Mouse (Mus musculus): ENCODE results near the gene Spindoc.

Gene Spindoc

GRCm38 (mm10) chr19:7335656-7336055 lies 47.1 kb downstream of the Spindoc start:
- no peak for DNase-seq (ENCODE audit: low spot score)

- no peak for DNase-seq (ENCODE audit: low spot score)
Observed at GRCm38 (mm10) chr19:7334049-7334448, 48.7 kb downstream of the Spindoc start.

- no peak for DNase-seq (ENCODE audit: low spot score)
Observed at GRCm38 (mm10) chr19:7321391-7321790, 61.4 kb downstream of the Spindoc start.

GRCm38 (mm10) chr19:7320181-7320580 lies 62.6 kb downstream of the Spindoc start:
- no peak for DNase-seq (ENCODE audit: low spot score)

- no peak for DNase-seq (ENCODE audit: low spot score)
Observed at GRCm38 (mm10) chr19:7317716-7318115, 65.1 kb downstream of the Spindoc start.

GRCm38 (mm10) chr19:7316822-7317221 lies 66.0 kb downstream of the Spindoc start:
- DNase-seq (ENCODE audit: low spot score) = no peak

GRCm38 (mm10) chr19:7315587-7315984 lies 67.2 kb downstream of the Spindoc start:
- no peak for DNase-seq (ENCODE audit: low spot score)

GRCm38 (mm10) chr19:7314976-7315586 lies 67.7 kb downstream of the Spindoc start:
- DNase-seq (ENCODE audit: low spot score) = no peak

- no peak for DNase-seq (ENCODE audit: low spot score)
Observed at GRCm38 (mm10) chr19:7313660-7314059, 69.1 kb downstream of the Spindoc start.

GRCm38 (mm10) chr19:7311306-7311705 lies 71.5 kb downstream of the Spindoc start:
- DNase-seq (ENCODE audit: low spot score) = no peak

- peak; percentile 41 for DNase-seq (ENCODE audit: low spot score)
Observed at GRCm38 (mm10) chr19:7310704-7311103, 72.1 kb downstream of the Spindoc start.

- no peak for DNase-seq (ENCODE audit: low spot score)
Observed at GRCm38 (mm10) chr19:7309738-7310330, 73.0 kb downstream of the Spindoc start.

GRCm38 (mm10) chr19:7307995-7308770 lies 74.6 kb downstream of the Spindoc start:
- DNase-seq (ENCODE audit: low spot score) = no peak

- DNase-seq (ENCODE audit: low spot score) = no peak
Observed at GRCm38 (mm10) chr19:7306968-7307367, 75.8 kb downstream of the Spindoc start.

- DNase-seq (ENCODE audit: low spot score) = no peak
Observed at GRCm38 (mm10) chr19:7305380-7306310, 77.1 kb downstream of the Spindoc start.

GRCm38 (mm10) chr19:7304801-7305200 lies 78.0 kb downstream of the Spindoc start:
- no peak for DNase-seq (ENCODE audit: low spot score)
